Mouse (Mus musculus) left cerebral cortex, adult 11 months (tissue): ENCODE measurements around the gene March10.

ENCODE experiments used
- DNase-seq: peaks from one replicate; pipeline ENCODE4 v3.0.0; 2022; ENCODE audit warnings: low spot score

March10 gene

GRCm38 (mm10) chr11:105465488-105465887, 9.0 kb upstream of the March10 start:
- DNase-seq, result no peak

DNA sequence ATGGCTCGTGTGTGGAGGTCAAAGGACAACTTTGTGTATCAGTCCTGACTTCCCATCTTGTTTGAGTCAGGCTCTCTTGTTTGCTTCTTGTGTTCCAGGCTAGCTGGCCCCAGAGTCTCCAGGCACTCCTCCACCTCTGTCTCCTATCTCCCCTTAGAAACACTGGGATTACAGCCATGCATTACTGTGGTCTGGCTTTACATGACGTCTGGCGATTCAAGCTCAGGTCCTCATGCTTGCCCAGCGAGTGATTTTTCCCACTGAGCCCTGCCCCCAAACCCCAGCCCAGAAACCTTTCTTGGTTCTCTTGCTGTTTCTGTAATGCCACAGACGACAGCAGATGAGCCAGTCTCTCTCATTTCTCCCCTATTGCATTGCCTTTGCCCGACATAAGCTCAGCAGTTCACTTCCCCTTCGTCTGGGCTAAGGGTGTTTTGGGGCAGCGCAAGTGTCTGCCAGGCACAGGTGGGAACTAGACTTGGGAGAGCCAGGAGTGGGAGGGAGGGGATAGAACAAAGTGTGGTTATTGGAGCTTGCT, 8.0 kb upstream of the March10 start:
- DNase-seq, result no peak

- DNase-seq, result no peak
Measured at GRCm38 (mm10) chr11:105459900-105460299, 3.4 kb upstream of the March10 start.

GRCm38 (mm10) chr11:105457041-105457440, 506 bp upstream of the March10 start:
- no peak for DNase-seq

- no peak for DNase-seq
Measured at GRCm38 (mm10) chr11:105455118-105455517, 1.4 kb downstream of the March10 start.

GRCm38 (mm10) chr11:105453084-105453483, 3.5 kb downstream of the March10 start:
- no peak for DNase-seq

GRCm38 (mm10) chr11:105452504-105452903, 4.0 kb downstream of the March10 start:
- no peak for DNase-seq

DNA sequence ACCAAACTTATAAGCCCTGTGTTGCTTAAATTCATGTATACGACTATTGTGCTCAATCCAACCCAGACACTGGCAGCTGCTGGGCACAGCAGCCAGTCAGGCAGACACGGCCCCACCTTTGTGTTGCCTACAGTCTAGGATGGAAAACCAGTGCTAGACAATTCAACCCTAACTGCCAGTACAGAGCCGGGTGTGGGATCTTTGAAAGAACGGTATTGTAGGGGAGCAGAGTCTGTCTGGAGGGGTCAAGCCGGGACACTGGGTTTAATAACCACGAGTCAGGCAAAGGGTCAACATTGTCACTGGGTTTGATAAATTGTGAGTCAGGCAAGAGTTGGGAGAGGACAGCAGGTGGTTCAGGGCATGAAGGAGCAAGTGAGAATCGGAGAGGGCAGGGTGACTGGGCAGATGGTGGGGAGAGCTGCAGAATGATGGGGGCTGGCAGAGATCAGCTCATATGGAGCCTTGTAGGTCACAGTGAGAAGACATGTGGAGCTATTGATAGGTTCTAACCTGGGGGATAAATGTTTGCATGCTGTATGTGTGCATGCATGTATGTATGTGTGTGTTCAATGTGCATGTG, 4.9 kb downstream of the March10 start:
- no peak for DNase-seq

DNA sequence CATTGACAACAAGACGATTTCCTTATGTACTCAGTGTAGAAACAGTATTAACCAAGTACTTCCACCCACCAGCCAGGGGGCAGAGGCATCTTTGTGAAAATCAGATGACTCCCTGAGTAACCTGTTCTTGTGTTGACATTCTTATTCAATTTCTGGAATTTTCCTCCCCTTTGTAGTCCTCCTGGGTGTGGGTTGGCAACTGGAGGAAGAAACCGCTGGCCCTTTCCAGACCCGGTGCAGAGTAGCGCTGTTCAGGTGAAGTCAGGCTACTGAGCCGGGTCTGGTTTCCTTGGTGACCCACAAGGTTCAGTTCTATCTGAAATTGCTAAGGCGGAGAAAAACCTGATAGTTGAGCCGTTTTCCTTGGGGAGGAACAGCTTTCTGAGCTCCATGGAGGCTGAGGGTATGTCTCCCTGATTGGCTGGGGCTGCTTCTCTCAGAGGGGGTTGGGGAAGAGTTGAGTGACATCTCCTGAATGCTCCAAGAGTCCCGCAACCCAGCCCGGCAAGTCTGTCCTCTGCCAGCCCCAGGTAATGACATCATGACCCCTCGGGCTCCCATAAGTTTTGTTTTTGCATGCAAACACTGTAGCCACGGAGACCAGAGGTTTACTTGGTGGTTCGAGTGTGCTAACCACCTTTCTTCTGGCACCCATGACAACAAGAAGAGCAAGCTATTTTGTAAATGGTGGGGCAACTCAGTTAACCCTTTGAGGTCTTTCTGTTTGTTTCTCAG, 6.8 kb downstream of the March10 start:
- DNase-seq, result no peak

DNA sequence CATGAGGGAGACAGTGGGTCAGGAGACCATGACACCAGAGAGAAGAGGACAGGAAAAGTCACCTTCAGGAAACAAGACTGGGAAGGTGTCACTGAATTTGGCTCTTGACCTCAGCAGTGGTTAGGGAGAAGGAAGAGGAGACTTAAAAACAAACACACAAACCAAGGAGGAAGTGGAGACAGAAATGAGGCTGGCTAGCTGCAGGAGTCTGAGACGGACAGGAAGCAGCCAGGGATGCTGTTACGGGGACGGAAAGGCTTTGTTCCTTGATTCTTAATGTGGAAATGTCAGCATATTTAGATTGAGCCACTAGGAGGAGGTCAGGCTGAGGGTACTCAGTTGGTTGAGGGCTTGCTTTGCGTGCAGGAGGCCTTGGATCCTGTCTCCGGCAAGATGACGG, 8.9 kb downstream of the March10 start:
- no peak for DNase-seq

DNA sequence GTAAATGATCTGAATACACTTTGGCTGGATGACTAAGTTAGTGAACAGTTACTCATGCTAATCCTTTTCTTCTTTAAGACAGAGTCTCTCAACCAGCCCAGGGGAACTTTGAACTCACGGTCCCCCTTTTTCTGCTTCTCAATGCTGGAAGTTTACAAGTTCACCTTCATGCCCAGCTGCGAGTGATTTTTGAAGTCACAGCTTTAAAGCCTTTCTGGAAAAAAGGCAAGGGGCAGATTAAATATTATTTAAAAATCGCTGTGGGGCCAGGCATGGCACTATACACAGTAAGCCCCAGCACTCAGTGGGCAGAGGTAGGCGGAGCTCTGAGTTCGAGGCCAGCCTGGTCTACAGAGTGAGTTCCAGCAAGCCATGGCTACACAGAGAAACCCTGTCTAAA, 10.3 kb downstream of the March10 start:
- DNase-seq, result no peak

- DNase-seq, result no peak
Measured at GRCm38 (mm10) chr11:105445741-105446140, 10.8 kb downstream of the March10 start.

GRCm38 (mm10) chr11:105444929-105445328, 11.6 kb downstream of the March10 start:
- DNase-seq, result no peak

- no peak for DNase-seq
Measured at GRCm38 (mm10) chr11:105443505-105443904, 13.0 kb downstream of the March10 start.

GRCm38 (mm10) chr11:105439796-105440195, 16.7 kb downstream of the March10 start:
- no peak for DNase-seq

DNA sequence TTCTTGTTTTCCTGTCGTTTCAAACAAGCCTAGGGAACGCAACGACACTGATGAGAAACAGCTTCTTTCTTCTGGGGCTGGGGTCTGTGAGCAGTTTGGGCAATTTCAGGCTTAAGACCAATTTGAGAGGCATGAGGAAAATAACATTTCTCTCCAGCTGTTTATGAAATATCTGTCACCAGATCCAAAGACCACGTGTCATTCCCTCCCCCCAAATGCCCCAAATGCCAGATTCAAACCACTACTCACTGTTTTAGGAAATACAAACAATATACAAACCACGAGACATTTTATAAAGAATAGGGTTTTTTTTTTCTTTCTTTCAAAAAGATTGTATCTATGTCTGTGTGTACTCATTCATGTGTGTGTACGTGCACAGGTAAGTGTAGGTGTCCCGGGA, 17.6 kb downstream of the March10 start:
- no peak for DNase-seq

GRCm38 (mm10) chr11:105426441-105426840, 30.1 kb downstream of the March10 start:
- no peak for DNase-seq

- DNase-seq, result no peak
Measured at GRCm38 (mm10) chr11:105424643-105425042, 31.9 kb downstream of the March10 start.

- DNase-seq, result peak; percentile 77
Measured at GRCm38 (mm10) chr11:105420671-105421450, 35.7 kb downstream of the March10 start.

DNA sequence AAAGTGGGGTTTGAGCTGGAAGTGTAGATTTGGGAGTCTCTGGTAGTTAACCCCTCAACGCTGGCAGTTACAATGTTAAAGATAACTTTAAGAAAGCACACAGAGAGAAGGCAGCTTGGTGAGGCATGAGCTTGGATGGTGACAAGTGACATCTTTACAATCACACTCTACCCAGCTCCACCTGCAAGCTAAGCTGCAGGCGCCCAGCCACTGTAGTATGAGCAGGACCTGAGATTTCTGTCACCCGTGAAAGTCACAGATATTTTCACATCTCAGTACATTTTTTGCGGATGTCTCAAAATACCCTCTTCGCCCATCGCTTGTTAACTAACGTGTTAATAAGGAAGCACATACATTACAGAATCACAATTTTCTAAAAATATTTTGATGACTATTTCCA, 36.6 kb downstream of the March10 start:
- DNase-seq, result no peak

DNA sequence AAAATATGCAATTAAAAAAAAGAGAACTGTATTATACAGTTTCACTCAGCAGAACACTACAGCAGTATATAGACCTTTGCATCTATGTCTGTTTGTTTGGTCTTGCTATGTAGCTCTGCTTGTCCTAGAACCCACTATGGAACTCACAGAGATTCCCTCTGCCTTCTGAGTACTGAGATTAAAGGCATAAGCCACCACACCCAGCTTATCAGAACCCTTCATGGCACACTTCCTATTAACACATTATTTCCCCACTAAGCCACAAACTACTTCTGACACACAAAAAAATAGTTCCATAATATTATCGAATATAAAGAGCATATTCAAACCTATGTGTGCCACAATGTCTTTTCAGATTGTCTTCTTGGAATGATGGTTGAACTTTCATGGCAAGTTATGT, 42.5 kb downstream of the March10 start:
- no peak for DNase-seq

DNA sequence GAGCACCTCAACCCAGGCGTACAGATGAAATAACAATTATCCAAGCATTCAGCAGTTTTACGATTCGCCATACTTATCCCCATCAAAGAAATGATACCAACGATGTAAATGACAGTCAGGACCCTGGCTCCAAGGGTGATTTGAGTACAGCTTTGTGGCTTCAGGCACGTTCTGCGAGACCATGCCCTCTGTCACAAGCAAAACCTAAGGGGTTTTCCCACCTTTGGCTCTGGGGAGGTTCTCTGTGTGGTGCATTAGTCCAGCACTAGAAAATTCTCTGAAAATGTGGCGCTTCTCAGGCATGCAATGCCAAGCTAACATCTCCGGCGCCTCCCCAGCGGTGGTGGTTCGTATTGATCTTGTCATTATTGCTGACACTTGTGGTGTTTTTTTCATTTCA, 47.1 kb downstream of the March10 start:
- DNase-seq, result no peak
